Mouse (Mus musculus): Measurements from ENCODE around the gene Cdkal1.

DNA sequence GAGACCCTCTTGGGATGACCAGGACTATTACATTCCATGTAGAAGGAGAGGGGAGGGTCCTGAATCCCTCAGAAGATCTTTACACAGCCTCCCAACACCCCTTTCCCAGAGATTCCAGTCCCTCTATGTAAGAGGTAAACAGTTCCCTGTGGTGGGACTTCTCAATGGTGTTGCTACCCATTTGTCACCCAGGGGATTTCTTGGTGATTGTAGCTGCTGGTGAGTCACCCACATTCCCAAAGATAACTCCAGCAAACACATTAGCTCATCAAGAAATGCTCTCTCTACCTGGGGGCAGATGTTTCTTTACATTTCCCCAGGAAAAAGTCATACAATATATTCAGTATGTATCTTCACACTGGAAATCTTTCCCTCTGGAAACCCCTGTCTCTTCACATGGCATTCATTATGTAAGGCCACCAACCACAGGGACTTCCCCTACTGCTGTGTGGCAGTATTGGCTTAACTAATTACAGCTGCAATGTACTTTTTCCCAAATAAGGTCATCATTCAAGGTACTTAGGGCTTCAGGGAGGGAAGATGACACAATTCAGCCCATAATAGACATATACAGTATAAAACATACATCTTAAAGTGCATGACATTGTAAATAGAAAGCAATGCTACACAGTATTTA is 636.8 kb downstream of the Cdkal1 start:
- TF ChIP-seq CTCF (IDR thresholded peaks at IDR 0.05; ENCODE audit: low read depth) (no peak), EP300 (IDR thresholded peaks at IDR 0.05; ENCODE audit: low read depth) (no peak)

Measured in liver, postnatal 0 days (tissue).